Mouse (Mus musculus): ENCODE measurements around the gene Moxd1. TPM values are rescaled to one million over a fixed set of nuclear protein-coding genes. Genes with fewer than 3 reads are reported as not detected.

Gene Moxd1
- polyA plus RNA-seq, 1 experiment: 8.8 TPM

GRCm38 (mm10) chr10:24276211-24276610, 52.9 kb downstream of the Moxd1 start:
- Histone ChIP-seq H3K27me3 (ENCODE audit: control insufficient read depth, insufficient read depth, low read length, poor library complexity, severe bottlenecking) (no peaks in the 10 kb centered on the region), H3K4me1 (ENCODE audit: control insufficient read depth, insufficient read depth, low read length) (no peaks in the 10 kb centered on the region), H3K9ac (ENCODE audit: low read depth, poor library complexity, severe bottlenecking) (no peak overlapping the region), H3K27ac (ENCODE audit: insufficient read depth, low read length) (no peak overlapping the region), H3K9me3 (replicated peaks; ENCODE audit: control insufficient read depth, insufficient read depth, low read length, poor library complexity, severe bottlenecking) (no peaks in the 10 kb centered on the region), H3K4me3 (ENCODE audit: low read depth, low read length) (no peak overlapping the region), H3K36me3 (ENCODE audit: control insufficient read depth, insufficient read depth, low read length, poor library complexity, severe bottlenecking) (no peaks in the 10 kb centered on the region)
- no peak for TF ChIP-seq POLR2A (IDR thresholded peaks at IDR 0.05; ENCODE audit: insufficient read depth, low read length)
- TF ChIP-seq EP300 (IDR thresholded peaks at IDR 0.05; ENCODE audit: insufficient read depth, low read depth, low read length): no peak
- TF ChIP-seq CTCF (IDR thresholded peaks at IDR 0.05; ENCODE audit: low read depth, low read length): no peak

- Histone ChIP-seq H3K36me3 (ENCODE audit: control insufficient read depth, insufficient read depth, low read length, poor library complexity, severe bottlenecking) (no peaks in the 10 kb centered on the region), H3K9me3 (replicated peaks; ENCODE audit: control insufficient read depth, insufficient read depth, low read length, poor library complexity, severe bottlenecking) (no peaks in the 10 kb centered on the region), H3K4me1 (ENCODE audit: control insufficient read depth, insufficient read depth, low read length) (no peaks in the 10 kb centered on the region), H3K27ac (ENCODE audit: insufficient read depth, low read length) (no peak overlapping the region), H3K4me3 (ENCODE audit: low read depth, low read length) (no peak overlapping the region), H3K9ac (ENCODE audit: low read depth, poor library complexity, severe bottlenecking) (no peak overlapping the region), H3K27me3 (ENCODE audit: control insufficient read depth, insufficient read depth, low read length, poor library complexity, severe bottlenecking) (no peaks in the 10 kb centered on the region; the same call in 1 of the 2 replicates)
- no peak for TF ChIP-seq CTCF (IDR thresholded peaks at IDR 0.05; ENCODE audit: low read depth, low read length)
- TF ChIP-seq POLR2A (IDR thresholded peaks at IDR 0.05; ENCODE audit: insufficient read depth, low read length): no peak
- no peak for TF ChIP-seq EP300 (IDR thresholded peaks at IDR 0.05; ENCODE audit: insufficient read depth, low read depth, low read length)
These were observed 59.3 kb downstream of the Moxd1 start for GRCm38 (mm10) chr10:24282650-24283049.

GRCm38 (mm10) chr10:24291611-24292010, 68.3 kb downstream of the Moxd1 start:
- Histone ChIP-seq H3K27ac (ENCODE audit: insufficient read depth, low read length) (no peak overlapping the region), H3K4me1 (ENCODE audit: control insufficient read depth, insufficient read depth, low read length) (no peaks in the 10 kb centered on the region), H3K9me3 (replicated peaks; ENCODE audit: control insufficient read depth, insufficient read depth, low read length, poor library complexity, severe bottlenecking) (no peaks in the 10 kb centered on the region), H3K9ac (ENCODE audit: low read depth, poor library complexity, severe bottlenecking) (no peak overlapping the region), H3K36me3 (ENCODE audit: control insufficient read depth, insufficient read depth, low read length, poor library complexity, severe bottlenecking) (no peaks in the 10 kb centered on the region), H3K4me3 (ENCODE audit: low read depth, low read length) (no peak overlapping the region), H3K27me3 (ENCODE audit: control insufficient read depth, insufficient read depth, low read length, poor library complexity, severe bottlenecking) (no peaks in the 10 kb centered on the region)
- TF ChIP-seq EP300 (IDR thresholded peaks at IDR 0.05; ENCODE audit: insufficient read depth, low read depth, low read length): no peak
- TF ChIP-seq POLR2A (IDR thresholded peaks at IDR 0.05; ENCODE audit: insufficient read depth, low read length): no peak

- Histone ChIP-seq H3K4me3 (ENCODE audit: low read depth, low read length) (no peak overlapping the region), H3K36me3 (ENCODE audit: control insufficient read depth, insufficient read depth, low read length, poor library complexity, severe bottlenecking) (no peaks in the 10 kb centered on the region), H3K27ac (ENCODE audit: insufficient read depth, low read length) (no peak overlapping the region), H3K9me3 (replicated peaks; ENCODE audit: control insufficient read depth, insufficient read depth, low read length, poor library complexity, severe bottlenecking) (no peaks in the 10 kb centered on the region), H3K27me3 (ENCODE audit: control insufficient read depth, insufficient read depth, low read length, poor library complexity, severe bottlenecking) (no peaks in the 10 kb centered on the region), H3K4me1 (ENCODE audit: control insufficient read depth, insufficient read depth, low read length) (no peaks in the 10 kb centered on the region), H3K9ac (ENCODE audit: low read depth, poor library complexity, severe bottlenecking) (no peak overlapping the region)
- TF ChIP-seq POLR2A (IDR thresholded peaks at IDR 0.05; ENCODE audit: insufficient read depth, low read length) (no peak), EP300 (IDR thresholded peaks at IDR 0.05; ENCODE audit: insufficient read depth, low read depth, low read length) (no peak), CTCF (IDR thresholded peaks at IDR 0.05; ENCODE audit: low read depth, low read length) (no peak)
These were observed 69.4 kb downstream of the Moxd1 start for GRCm38 (mm10) chr10:24292671-24293070.

- no peaks in the 10 kb centered on the region for H3K4me1 ChIP-seq (ENCODE audit: control insufficient read depth, insufficient read depth, low read length)
- H3K27me3 ChIP-seq (ENCODE audit: control insufficient read depth, insufficient read depth, low read length, poor library complexity, severe bottlenecking): no peaks in the 10 kb centered on the region
- H3K4me3 ChIP-seq (ENCODE audit: low read depth, low read length): no peak overlapping the region
- no peak overlapping the region for H3K9ac ChIP-seq (ENCODE audit: low read depth, poor library complexity, severe bottlenecking)
- H3K36me3 ChIP-seq (ENCODE audit: control insufficient read depth, insufficient read depth, low read length, poor library complexity, severe bottlenecking): no peaks in the 10 kb centered on the region
- H3K9me3 ChIP-seq (replicated peaks; ENCODE audit: control insufficient read depth, insufficient read depth, low read length, poor library complexity, severe bottlenecking): no peaks in the 10 kb centered on the region
- no peak overlapping the region for H3K27ac ChIP-seq (ENCODE audit: insufficient read depth, low read length)
- TF ChIP-seq POLR2A (IDR thresholded peaks at IDR 0.05; ENCODE audit: insufficient read depth, low read length) (no peak), EP300 (IDR thresholded peaks at IDR 0.05; ENCODE audit: insufficient read depth, low read depth, low read length) (no peak), CTCF (IDR thresholded peaks at IDR 0.05; ENCODE audit: low read depth, low read length) (no peak)
These were observed 73.3 kb downstream of the Moxd1 start for GRCm38 (mm10) chr10:24296608-24297007.

GRCm38 (mm10) chr10:24297792-24298191, 74.5 kb downstream of the Moxd1 start:
- no peak overlapping the region for H3K27ac ChIP-seq (ENCODE audit: insufficient read depth, low read length)
- no peak overlapping the region for H3K4me3 ChIP-seq (ENCODE audit: low read depth, low read length)
- H3K9me3 ChIP-seq (replicated peaks; ENCODE audit: control insufficient read depth, insufficient read depth, low read length, poor library complexity, severe bottlenecking): no peaks in the 10 kb centered on the region
- no peaks in the 10 kb centered on the region for H3K27me3 ChIP-seq (ENCODE audit: control insufficient read depth, insufficient read depth, low read length, poor library complexity, severe bottlenecking)
- no peaks in the 10 kb centered on the region for H3K4me1 ChIP-seq (ENCODE audit: control insufficient read depth, insufficient read depth, low read length)
- H3K9ac ChIP-seq (ENCODE audit: low read depth, poor library complexity, severe bottlenecking): no peak overlapping the region
- TF ChIP-seq POLR2A (IDR thresholded peaks at IDR 0.05; ENCODE audit: insufficient read depth, low read length): no peak
- no peak for TF ChIP-seq EP300 (IDR thresholded peaks at IDR 0.05; ENCODE audit: insufficient read depth, low read depth, low read length)
- no peak for TF ChIP-seq CTCF (IDR thresholded peaks at IDR 0.05; ENCODE audit: low read depth, low read length)
- no peaks in the 10 kb centered on the region for H3K36me3 ChIP-seq (ENCODE audit: control insufficient read depth, insufficient read depth, low read length, poor library complexity, severe bottlenecking)
